Mouse (Mus musculus) left cerebral cortex, adult 8-10 months (tissue): ENCODE measurements around the gene Ppie. TPM values are rescaled to one million over a fixed set of nuclear protein-coding genes. Genes with fewer than 3 reads are reported as not detected.

Experiments used
- total RNA-seq, 4 experiments: library from RNA; stranded (reverse); gene quantifications; 2 replicates each; pipeline ENCODE4 v1.2.4; 2022

The Ppie gene
- total RNA-seq, 4 experiments from 2014 or later = 19.4 to 21.0 (median 20.2) TPM

Other genes starting within 250 kb of the Ppie start
- gene Mfsd2a, start 178.8 kb downstream of the Ppie start, total RNA-seq = 10 to 100 TPM; 16.4 to 24.8 (median 20.1) TPM
- 10 to 100 TPM; 12.1 to 13.1 (median 12.4) TPM for gene Mycl, start 144.3 kb downstream of the Ppie start, total RNA-seq
- gene Trit1, start 123.4 kb downstream of the Ppie start, total RNA-seq = 10 to 100 TPM; 16.0 to 20.3 (median 18.8) TPM
- gene Bmp8b, start 34.8 kb downstream of the Ppie start, total RNA-seq = under 1 TPM in 3 of 4 experiments, not detected in 1; 0.16 to 0.19 (median 0.19) TPM
- under 1 TPM in 3 of 4 experiments, not detected in 1; 0.22 to 0.46 (median 0.27) TPM for gene Oxct2b, start 23.7 kb downstream of the Ppie start, total RNA-seq
- 100 to 1,000 TPM; 419 to 526 (median 447) TPM for gene Hpcal4, start 43.3 kb upstream of the Ppie start, total RNA-seq
- gene Nt5c1a, start 61.6 kb upstream of the Ppie start, total RNA-seq = 10 to 100 TPM; 10.1 to 14.5 (median 12.5) TPM
- gene Heyl, start 93.6 kb upstream of the Ppie start, total RNA-seq = 1 to 10 TPM; 3.9 to 6.5 (median 5.9) TPM
- gene Pabpc4, start 122.4 kb upstream of the Ppie start, total RNA-seq = 10 to 100 TPM; 40.2 to 43.2 (median 42.4) TPM
- gene Oxct2a, start 183.7 kb upstream of the Ppie start, total RNA-seq = under 1 TPM in 2 of 4 experiments, not detected in 2; 0.20 to 0.26 TPM
- not detected for gene Bmp8a, start 203.3 kb upstream of the Ppie start, total RNA-seq